In the genomic region with DNA sequence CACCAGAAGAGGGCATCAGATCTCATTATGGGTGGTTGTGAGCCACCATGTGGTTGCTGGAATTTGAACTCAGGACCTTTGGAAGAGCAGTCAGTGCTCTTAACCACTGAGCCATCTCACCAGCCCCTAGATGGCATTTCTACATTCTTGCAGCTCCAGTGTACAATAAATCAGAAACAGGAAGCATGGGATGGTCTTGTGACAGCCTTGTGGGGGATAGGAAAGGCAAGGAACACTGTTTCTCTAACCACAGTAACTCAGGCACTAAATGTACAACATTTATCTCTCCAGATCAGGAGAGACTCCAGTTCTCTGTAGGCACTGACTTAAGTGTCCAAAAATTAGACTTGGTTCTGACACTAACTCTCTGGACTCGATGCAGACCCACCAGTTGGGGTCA, we compare ENCODE assay signal across 3 mouse cellular contexts. TPM values are rescaled to one million over a fixed set of nuclear protein-coding genes. Genes with fewer than 3 reads are reported as not detected.
"Had no signal": no experiment of that assay in that cellular context is flagged by ENCODE, and none has a peak within 500 bp of the region (broad histone marks: within the 10 kb centered on the region; RNA-seq: fewer than 3 reads in every experiment).

No protein-coding gene starts in this region.

RNA-seq across cellular contexts. Expression of a gene that starts 18.2 kb away (rescaled TPM):
- total RNA-seq: monocyte, adult 5-6 weeks; neutrophil, adult 5-6 weeks had no signal
- polyA plus RNA-seq: lung, embryonic 14.5 days had no signal
